Mouse (Mus musculus) heart, embryonic 16.5 days (tissue): ENCODE data around the gene Foxa1. TPM values are rescaled to one million over a fixed set of nuclear protein-coding genes. Genes with fewer than 3 reads are reported as not detected.

Experiments used
- ATAC-seq: fragments of 200-750 bp; cut with Nextera tagmentation; replicated peaks from 2 replicates; pipeline ENCODE4 v1.8.0; 2017; ENCODE audit warnings: moderate number of reproducible peaks; ENCODE audit not compliant: insufficient read depth, low FRiP score; ENCODE audit errors: extremely low read depth
- H3K27ac ChIP-seq: fragments of 300-500 bp; sonication (generic); 2 replicates; pipeline ENCODE4 v1.5.1; 2014; ENCODE audit warnings: mild to moderate bottlenecking, low read length, control low read depth, moderate library complexity
- H3K27me3 ChIP-seq: fragments of 300-500 bp; sonication (generic); 2 replicates; pipeline ENCODE4 v1.6.1; 2014; ENCODE audit warnings: low read length, mixed read lengths; ENCODE audit not compliant: control insufficient read depth, insufficient read depth
- H3K36me3 ChIP-seq: fragments of 300-500 bp; sonication (generic); 2 replicates; pipeline ENCODE4 v1.6.1; 2014; ENCODE audit not compliant: control insufficient read depth, insufficient read depth
- H3K4me1 ChIP-seq: fragments of 300-500 bp; sonication (generic); 2 replicates; pipeline ENCODE4 v1.6.1; 2014; ENCODE audit warnings: low read length, mixed read lengths; ENCODE audit not compliant: control insufficient read depth, insufficient read depth
- H3K4me2 ChIP-seq: fragments of 300-500 bp; sonication (generic); 2 replicates; pipeline ENCODE4 v1.6.1; 2014; ENCODE audit warnings: low read depth, mild to moderate bottlenecking, control low read depth, low read length
- H3K4me3 ChIP-seq: fragments of 300-500 bp; sonication (generic); 2 replicates; pipeline ENCODE4 v1.5.1; 2014; ENCODE audit warnings: mild to moderate bottlenecking, control low read depth, low read length
- H3K9ac ChIP-seq: fragments of 300-500 bp; sonication (generic); 2 replicates; pipeline ENCODE4 v1.6.1; 2014; ENCODE audit warnings: low read length, control low read depth
- H3K9me3 ChIP-seq: fragments of 300-500 bp; sonication (generic); replicated peaks from 2 replicates; pipeline ENCODE4 v1.6.1; 2016; ENCODE audit warnings: low read length; ENCODE audit not compliant: control insufficient read depth
- WGBS: fragments of 180-500 bp; shearing (Covaris S2); extraction: QIAGEN DNeasy Blood & Tissue Kit; methylation state at CpG from one replicate; pipeline ENCODE4 v1.1.7; 2014; 5-methylcytosine and 5-hydroxymethylcytosine counted together
- polyA plus RNA-seq: library from polyadenylated mRNA; unstranded; fragments of >200 nt; fragmentation: Nextera tagmentation; extraction: Ambion mirVana; gene quantifications from 2 replicates; pipeline ENCODE4 v1.2.1, GENCODE M21; 2015

Foxa1 gene
- polyA plus RNA-seq, 1 experiment from 2014 or later = 0.18 TPM

GRCm38 (mm10) chr12:57550181-57550808 lies 3.6 kb upstream of the Foxa1 start:
- Histone ChIP-seq H3K9ac (no peak overlapping the region), H3K4me1 (peaks cover 10% of the 10 kb centered on the region), H3K9me3 (no peaks in the 10 kb centered on the region), H3K4me3 (peak overlapping the region; percentile 12; the same call in 1 of the 2 replicates), H3K4me2 (peak overlapping the region; percentile 18; the same call in 1 of the 2 replicates), H3K27me3 (peaks cover 89% of the 10 kb centered on the region), H3K36me3 (no peaks in the 10 kb centered on the region), H3K27ac (no peak overlapping the region)
- 2% methylated on average over 31 of the region's 31 CpGs for WGBS
- no peak for ATAC-seq

GRCm38 (mm10) chr12:57549667-57550160 lies 3.0 kb upstream of the Foxa1 start:
- 1% methylated on average over 15 of the region's 15 CpGs for WGBS
- Histone ChIP-seq H3K27ac (no peak overlapping the region), H3K27me3 (peaks cover 88% of the 10 kb centered on the region), H3K9me3 (no peaks in the 10 kb centered on the region), H3K9ac (no peak overlapping the region), H3K4me1 (peaks cover 16% of the 10 kb centered on the region), H3K4me2 (peak overlapping the region; percentile 18; the same call in 1 of the 2 replicates), H3K36me3 (no peaks in the 10 kb centered on the region), H3K4me3 (peak overlapping the region; percentile 12; the same call in 1 of the 2 replicates)
- no peak for ATAC-seq

- Histone ChIP-seq H3K4me2 (peak overlapping the region; percentile 28; the same call in 1 of the 2 replicates), H3K4me3 (peak overlapping the region; percentile 9; the same call in 1 of the 2 replicates), H3K36me3 (no peaks in the 10 kb centered on the region), H3K4me1 (peaks cover 16% of the 10 kb centered on the region), H3K27ac (no peak overlapping the region), H3K27me3 (peaks cover 88% of the 10 kb centered on the region), H3K9ac (no peak overlapping the region), H3K9me3 (no peaks in the 10 kb centered on the region)
- ATAC-seq = no peak
- 2% methylated on average over 25 of the region's 25 CpGs for WGBS
Measured at GRCm38 (mm10) chr12:57548981-57549666, 2.4 kb upstream of the Foxa1 start.

- under 1% methylated on average over 20 of the region's 20 CpGs for WGBS
- Histone ChIP-seq H3K27ac (no peak overlapping the region), H3K9me3 (no peaks in the 10 kb centered on the region), H3K4me2 (peak overlapping the region; percentile 28; the same call in 1 of the 2 replicates), H3K4me3 (peak overlapping the region; percentile 9), H3K36me3 (no peaks in the 10 kb centered on the region), H3K4me1 (peaks cover 16% of the 10 kb centered on the region), H3K27me3 (peaks cover 85% of the 10 kb centered on the region), H3K9ac (no peak overlapping the region)
- ATAC-seq = no peak
Measured at GRCm38 (mm10) chr12:57548352-57548980, 1.8 kb upstream of the Foxa1 start.

GRCm38 (mm10) chr12:57547890-57548289 lies 1.2 kb upstream of the Foxa1 start:
- WGBS = 6% methylated on average over 9 of the region's 9 CpGs
- no peak overlapping the region for H3K4me2 ChIP-seq

GRCm38 (mm10) chr12:57545371-57546241 lies 1.1 kb downstream of the Foxa1 start:
- H3K27ac ChIP-seq = no peak overlapping the region
- peaks cover 16% of the 10 kb centered on the region for H3K4me1 ChIP-seq
- peak overlapping the region; percentile 97 for H3K4me2 ChIP-seq
- H3K4me3 ChIP-seq = peak overlapping the region; percentile 63
- H3K9ac ChIP-seq = peak overlapping the region; percentile 28; the same call in 1 of the 2 replicates
- no peaks in the 10 kb centered on the region for H3K9me3 ChIP-seq
- H3K27me3 ChIP-seq = peaks cover 82% of the 10 kb centered on the region
- peak; percentile 29 for ATAC-seq
- H3K36me3 ChIP-seq = no peaks in the 10 kb centered on the region
- under 1% methylated on average over 98 of the region's 106 CpGs for WGBS

More at GRCm38 (mm10) chr12:57547890-57548289, 1.2 kb upstream of the Foxa1 start:
- no peaks in the 10 kb centered on the region for H3K9me3 ChIP-seq
- peaks cover 16% of the 10 kb centered on the region for H3K4me1 ChIP-seq
- H3K9ac ChIP-seq = no peak overlapping the region
- no peak for ATAC-seq
- no peaks in the 10 kb centered on the region for H3K36me3 ChIP-seq
- H3K27me3 ChIP-seq = peaks cover 85% of the 10 kb centered on the region
- no peak overlapping the region for H3K4me3 ChIP-seq
- H3K27ac ChIP-seq = no peak overlapping the region

GRCm38 (mm10) chr12:57544641-57545370 lies 1.9 kb downstream of the Foxa1 start:
- no peaks in the 10 kb centered on the region for H3K9me3 ChIP-seq
- peaks cover 16% of the 10 kb centered on the region for H3K4me1 ChIP-seq
- H3K27ac ChIP-seq = no peak overlapping the region
- peak overlapping the region; percentile 63 for H3K4me3 ChIP-seq
- no peak overlapping the region for H3K9ac ChIP-seq
- peaks cover 74% of the 10 kb centered on the region for H3K27me3 ChIP-seq
- no peaks in the 10 kb centered on the region for H3K36me3 ChIP-seq
- 2% methylated on average over 31 of the region's 31 CpGs for WGBS
- peak overlapping the region; percentile 97 for H3K4me2 ChIP-seq
- no peak for ATAC-seq

- H3K9ac ChIP-seq = no peak overlapping the region
- WGBS = 4% methylated on average over 10 of the region's 10 CpGs
- no peak overlapping the region for H3K27ac ChIP-seq
Measured at GRCm38 (mm10) chr12:57543627-57543991, 3.1 kb downstream of the Foxa1 start.

More at GRCm38 (mm10) chr12:57543627-57543991, 3.1 kb downstream of the Foxa1 start:
- H3K9me3 ChIP-seq = no peaks in the 10 kb centered on the region
- peaks cover 68% of the 10 kb centered on the region for H3K27me3 ChIP-seq
- peaks cover 18% of the 10 kb centered on the region for H3K4me1 ChIP-seq
- H3K36me3 ChIP-seq = no peaks in the 10 kb centered on the region
- peak overlapping the region; percentile 7; the same call in 1 of the 2 replicates for H3K4me3 ChIP-seq
- no peak for ATAC-seq
- no peak overlapping the region for H3K4me2 ChIP-seq
